Mouse (Mus musculus) lung, postnatal 25 days (tissue): ENCODE measurements at regions not wholly inside any gene's neighbourhood (a gene's known extent, or its start where the extent isn't known, plus 50 kb on each side); places are given as distances from the start of the nearest gene placed in this dataset.
"Not testable (repeated sequence)": the region's sequence is repeated elsewhere in the genome, so short reads cannot be mapped to it uniquely, and the experiment has no call there.

Experiments
- DNase-seq: peaks from one replicate; pipeline ENCODE4 v3.0.0; 2022; ENCODE audit warnings: low spot score

DNA sequence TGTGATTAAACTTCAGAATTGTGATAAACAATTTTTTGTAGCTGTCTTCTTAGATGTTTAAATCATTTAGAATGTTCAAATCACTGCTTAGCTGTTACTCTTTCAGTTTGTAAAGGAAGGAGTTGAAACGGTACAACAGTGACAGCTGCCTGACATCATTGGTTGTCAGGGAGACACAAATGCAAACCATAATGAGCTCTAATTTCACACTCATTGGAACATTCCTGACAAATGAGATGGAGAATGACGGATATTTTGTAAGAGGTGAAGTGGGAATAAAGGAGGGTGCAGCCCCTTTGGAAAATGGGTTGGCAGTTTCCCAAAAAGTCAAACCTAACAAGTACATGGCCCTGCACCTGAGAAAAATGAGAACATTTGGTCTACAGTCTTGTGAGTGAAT lies 62.5 kb downstream of the Rad51ap2 start:
- DNase-seq: no peak

DNA sequence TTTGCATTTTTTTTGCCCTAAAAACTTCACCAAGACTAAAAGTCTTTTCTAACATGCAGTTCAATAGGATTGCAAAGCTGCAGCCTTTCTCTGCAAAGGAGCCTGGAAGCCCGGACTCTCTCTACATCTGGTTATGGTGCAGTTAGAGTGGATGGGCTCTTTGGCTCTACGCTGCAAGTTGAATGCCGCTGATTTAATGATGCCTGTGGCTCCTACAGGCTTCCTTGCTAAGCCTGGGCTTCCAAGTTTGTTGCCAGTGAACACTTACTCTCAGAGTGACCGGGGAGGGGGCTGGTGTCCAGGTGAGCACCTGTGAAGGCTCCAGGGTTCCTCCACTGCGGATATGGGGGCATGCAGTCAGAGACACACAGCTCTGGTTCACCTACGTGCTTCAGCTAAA lies 107.0 kb downstream of the Rad51ap2 start:
- no peak for DNase-seq

DNA sequence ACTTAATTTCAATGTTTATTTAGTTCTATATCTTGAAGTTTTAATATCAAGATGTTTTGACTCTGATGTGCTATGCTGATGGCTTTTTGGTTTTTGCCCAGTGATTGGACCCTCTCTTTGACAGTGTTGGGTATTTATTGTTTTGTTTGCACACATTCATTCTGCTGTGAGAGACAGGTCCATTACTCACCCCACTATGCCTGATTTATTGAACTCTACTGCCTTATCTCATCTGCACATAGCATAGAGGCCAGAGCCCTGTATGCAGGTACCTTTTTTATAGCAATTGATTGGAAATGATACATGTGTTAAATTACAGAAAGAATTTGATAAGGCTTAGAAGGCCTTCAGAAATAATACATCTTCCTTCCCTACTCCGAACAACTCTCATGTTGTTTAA lies 114.3 kb downstream of the Rad51ap2 start:
- no peak for DNase-seq

DNA sequence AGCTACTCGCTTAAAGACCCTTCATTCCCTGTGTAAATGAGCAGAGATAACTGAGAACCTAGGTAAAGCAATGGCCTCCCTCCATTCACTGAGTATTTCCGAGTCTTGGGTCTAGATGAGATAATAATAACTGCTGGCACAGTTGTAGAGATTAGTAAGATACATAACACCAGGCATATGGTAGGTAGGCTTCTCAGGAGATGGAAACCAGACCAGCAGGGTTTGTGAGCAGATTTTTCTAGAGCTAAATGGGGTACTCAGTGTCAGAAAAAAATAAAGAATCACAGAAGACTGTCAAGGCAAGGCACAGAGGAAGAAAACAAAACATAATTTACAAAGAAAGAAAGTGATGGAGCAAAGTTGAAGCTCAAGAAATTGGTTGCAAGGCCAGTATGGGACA lies 148.1 kb downstream of the Rad51ap2 start:
- DNase-seq: no peak

DNA sequence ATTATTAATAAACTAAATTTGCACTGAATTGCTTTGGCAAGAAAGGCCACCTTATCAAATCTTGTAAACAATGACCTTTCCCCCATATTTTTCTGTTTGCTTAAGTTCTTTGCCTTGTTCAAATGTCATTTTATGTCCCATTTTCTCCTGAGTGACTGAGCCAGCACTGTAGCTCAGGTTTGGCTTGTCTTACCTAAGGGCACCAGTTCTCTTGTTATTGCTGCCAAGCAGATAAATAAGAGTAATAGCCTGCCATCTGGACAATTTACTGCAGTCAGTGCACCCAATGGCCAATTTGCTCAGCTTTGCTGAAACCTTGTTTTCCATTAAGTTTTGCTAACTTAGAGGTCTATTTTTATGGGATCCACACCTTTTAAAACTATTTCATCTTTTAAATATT lies 152.9 kb downstream of the Rad51ap2 start:
- no peak for DNase-seq

DNA sequence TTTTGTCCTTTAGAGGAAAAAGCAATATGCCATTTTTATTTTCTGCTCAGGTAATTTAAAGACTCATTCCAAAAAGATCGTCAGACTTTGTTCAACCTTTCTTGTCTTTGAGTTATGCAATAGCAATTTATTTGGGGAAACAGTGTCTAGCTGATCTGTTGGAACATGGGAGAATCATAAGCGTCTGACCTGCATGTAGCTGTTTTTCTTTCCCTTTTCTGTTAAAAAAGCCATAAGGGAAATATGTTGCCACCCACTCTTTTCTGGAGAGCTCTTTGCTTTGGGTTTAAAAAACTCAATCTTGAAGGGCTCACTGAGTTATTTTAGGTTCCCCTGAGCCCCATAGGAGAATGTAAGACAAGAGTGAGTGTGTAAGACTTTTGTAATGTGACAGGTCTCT lies 155.8 kb downstream of the Rad51ap2 start:
- DNase-seq: no peak

DNA sequence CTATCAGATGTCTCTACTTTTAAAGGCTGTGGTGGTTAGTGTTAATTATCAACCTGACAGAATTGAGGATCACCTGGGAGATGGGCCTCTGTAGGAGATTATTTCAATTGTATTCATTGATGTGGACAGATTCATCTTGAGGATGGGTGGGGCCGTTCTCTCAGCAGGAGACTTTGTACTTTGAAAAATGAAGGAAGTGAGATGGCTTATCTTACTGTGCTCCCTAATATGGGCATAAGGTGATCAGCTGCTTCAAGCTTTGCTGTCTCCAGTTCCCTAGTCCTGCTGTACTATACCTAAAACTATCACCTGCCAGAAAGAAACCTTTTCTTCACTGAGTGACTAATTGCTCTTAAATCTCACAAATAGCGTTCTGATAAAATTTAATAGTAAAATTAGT lies 159.4 kb downstream of the Rad51ap2 start:
- DNase-seq: no peak

DNA sequence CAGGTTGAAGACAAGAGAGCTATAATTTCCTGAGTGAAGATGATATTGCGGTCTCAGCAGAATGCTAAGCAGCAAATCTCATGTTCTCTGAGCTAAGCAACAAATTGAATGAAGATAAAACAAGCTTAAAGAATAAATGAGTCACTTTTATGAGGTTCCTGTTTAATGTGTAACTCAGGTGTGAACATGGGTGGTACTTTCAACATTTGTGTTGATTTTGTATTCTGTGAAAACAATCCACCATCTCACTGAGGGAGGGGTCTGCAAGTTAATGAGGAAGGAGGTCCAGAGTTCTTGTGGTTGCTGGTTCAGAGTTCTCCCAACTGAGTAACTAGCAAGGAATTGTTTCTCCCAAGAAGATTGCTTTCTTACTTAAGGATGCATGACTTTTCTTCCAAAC lies 167.7 kb downstream of the Rad51ap2 start:
- DNase-seq: no peak

DNA sequence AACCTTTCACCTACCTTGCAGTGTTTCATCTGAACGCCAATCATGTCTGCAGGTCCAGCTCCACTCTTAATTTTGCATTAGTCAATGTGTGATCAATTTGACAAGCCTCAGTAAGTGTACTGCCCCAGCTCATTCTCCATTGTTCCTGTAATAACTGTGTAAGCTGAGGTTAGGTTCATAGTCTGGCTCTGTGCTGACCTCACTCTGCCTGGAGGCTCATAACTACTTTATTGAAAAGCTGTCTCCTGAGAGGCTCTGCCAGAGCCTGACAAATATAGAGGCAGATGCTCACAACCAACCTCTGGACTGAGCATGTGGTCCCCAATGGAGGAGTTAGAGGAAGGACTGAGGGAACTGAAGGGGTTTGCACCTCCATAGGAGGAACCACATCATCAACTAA lies 174.3 kb downstream of the Rad51ap2 start:
- no peak for DNase-seq

DNA sequence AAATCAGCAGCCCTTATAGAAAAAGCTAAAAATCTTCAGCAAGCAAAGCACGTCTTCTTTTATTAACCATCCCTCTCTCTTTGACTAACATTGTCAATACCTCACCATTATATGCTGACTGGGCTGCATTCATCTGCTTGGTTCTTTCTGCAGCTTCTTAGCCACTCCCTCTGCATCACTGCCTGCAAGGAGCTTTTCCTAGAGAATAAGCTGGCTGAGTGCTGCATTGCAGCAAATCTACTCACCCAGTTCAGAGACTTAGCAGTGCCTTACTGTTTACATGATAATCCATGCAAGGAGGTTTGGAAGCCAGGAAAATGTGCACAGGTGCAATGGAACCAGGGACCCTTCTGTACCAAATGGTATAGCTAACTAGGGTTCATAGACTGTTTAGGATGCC lies 175.9 kb downstream of the Rad51ap2 start:
- DNase-seq: no peak

DNA sequence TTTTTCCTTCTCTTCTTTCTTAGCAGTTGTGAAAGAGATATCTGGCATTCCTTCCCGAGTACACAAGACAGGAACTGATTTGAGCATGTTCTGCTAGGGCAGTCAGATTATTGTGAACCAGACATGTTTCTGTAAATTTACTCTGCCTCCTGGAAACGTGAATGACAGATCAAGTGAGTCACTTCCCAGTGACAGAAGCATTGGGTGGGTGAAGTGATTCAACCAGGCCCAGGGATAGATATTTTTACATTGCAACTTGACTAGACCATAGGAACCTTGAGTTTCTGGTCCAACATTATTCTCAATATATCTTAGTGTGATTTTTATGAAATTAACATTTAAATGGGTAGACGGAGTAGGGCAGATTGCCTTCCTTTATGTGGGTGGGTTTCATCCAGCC lies 217.4 kb downstream of the Rad51ap2 start:
- no peak for DNase-seq

DNA sequence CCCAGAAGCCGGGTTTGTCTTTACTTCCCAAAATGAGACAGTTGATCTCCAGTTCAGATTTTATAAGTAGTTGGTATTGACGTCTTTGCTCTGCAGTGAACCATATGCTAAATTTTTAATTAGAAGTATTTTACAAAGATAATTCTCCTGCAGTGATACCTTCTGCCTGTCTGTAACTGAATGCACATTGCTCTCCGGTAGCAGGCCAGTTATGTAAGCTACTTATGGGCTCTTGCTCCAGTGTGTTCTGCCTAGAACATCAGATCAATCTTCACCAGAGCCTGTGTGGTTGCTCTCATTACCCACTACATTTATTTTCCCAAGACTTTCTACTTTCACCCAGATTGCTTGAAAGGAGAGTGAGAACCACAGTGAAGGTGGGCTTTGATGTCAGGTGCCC lies 238.9 kb downstream of the Rad51ap2 start:
- no peak for DNase-seq

DNA sequence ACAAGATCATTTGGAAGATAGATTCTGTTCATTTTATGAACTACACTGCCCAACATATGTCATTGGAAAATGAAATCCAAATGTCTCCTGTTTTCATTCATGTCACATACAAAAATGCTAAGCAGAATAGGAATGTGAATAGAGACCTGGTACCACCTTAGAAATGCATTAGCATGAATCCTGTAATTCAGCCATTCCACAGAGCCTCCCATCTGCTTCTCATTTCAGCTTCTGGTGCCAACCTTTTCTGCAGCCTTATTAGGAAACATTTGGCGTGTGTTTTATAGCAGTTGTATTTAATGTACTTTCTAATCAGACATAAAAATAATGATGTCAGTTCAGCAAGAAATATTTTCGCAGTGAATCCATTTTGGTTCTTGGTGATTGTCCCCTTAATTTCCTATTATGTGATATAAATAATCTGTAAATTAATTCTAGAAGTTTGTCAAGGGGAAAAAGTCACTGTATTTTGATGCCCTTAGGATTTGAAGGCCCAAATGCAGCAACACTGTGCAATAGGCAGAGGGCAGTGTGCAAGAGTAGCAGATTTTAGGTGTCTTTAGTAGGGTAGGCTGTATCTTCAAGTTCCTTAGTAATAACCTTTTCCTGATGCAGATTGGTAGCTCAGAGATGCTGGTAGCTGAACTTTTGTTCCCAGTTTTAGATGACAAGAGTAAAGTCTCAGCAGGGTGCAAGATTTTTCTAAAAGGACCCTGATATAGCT lies 253.2 kb downstream of the Rad51ap2 start:
- DNase-seq: no peak

DNA sequence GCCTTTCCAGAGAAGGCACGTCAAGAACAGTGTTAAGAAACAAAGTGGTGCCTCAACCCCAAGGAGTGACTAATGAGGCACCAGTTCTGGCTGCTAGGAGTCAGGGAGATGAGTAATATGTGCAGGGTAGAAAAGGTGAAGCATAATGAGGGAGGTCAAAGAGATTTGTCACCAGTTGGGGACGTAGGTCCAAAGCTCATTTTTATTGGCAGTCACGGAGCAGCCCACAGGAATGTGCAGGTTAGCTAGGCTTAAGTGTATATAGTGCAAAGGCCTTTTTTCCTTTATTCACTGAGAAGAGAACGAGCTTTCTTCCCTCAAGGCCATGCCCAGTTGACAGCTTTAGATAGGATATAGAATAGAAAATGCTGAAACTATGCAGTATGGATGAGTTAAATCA lies 261.8 kb downstream of the Rad51ap2 start:
- DNase-seq: no peak

DNA sequence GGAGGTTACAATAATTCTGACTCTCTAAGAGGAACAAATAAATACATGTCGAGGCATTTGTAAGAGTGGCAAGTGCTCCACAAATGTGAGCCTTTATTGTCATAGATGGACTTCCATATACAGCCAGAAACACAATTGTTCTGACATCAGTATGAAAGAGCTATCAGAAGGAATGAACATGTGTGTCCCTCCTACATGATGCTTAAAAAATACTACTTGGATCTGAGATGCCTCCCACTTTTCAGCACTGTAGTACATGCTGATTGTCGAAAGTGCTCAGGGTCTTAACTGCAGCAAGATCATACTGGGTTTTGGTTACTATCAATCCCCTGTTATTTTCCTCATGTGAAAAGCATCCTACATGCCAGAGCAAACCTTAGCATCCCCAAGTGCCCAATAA lies 295.6 kb downstream of the Rad51ap2 start:
- no peak for DNase-seq

DNA sequence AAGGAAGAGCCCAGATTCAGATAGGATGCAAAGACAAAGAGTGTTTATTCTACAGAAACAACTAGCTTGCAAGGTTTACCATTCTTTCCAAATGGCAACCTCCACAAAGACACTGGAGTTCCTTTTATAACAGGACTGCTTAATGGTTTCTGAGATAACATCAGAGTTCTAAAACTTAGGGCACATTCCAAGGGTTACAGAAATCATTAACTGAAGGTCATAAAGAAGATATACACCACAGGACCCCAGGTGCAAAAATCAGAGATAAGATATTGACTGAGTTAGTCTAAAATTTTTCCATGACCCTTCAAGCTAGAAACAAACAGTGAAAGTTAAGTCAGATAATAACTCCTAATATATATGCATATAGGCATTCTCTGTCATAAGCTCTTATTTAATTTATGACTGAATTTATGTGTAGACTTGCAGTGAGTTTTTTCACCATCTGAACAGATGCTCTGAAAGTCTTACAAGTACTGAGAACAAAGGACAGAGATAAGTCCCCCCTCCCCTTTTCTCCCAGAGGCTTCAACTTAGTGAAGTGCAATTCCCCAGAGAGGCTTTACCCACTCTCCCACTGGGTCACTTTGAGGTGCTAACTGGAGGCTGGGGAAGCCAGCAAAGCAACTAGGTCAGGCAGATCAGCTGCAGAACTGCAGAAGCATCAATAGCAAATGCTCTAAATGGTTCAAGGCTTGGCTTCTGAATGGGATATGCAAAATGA lies 298.5 kb downstream of the Rad51ap2 start:
- no peak for DNase-seq

DNA sequence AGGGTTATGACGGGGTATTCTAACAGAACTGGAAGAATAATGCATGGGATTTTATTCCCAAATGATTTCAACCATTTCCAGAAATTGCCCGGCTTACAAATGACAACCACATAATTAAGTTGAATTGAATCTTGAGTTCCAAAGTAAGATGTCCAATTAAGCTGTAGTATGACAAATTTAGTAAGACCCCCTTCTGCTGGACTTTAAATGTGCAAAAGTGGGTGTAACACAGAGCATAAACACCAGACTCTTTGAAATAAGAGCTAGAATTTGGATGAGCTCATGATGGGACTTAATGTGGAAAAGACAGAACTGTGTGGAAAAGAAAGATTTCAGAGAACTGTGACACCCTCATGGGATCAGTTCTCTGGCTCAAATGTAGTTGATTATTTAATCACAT lies 346.4 kb downstream of the Rad51ap2 start:
- no peak for DNase-seq

DNA sequence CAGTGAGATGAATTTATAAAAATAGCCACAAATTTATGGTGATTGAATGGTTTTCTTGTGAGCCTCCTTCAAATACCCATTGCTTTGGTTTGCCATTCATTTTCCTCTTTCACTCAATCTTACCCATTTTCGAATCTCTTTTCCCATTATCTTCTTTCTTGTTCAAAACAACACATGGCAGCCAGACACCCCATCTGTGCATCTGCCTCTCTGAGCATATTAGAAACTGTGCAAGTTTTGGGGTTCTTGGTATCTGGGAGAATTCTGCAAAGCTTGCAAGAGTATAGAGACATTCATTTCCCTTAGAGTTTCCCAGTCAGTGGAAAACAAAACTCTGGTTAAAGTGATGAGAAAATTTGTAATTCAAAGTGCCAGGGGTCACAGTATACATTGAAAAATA lies 347.3 kb downstream of the Rad51ap2 start:
- no peak for DNase-seq

DNA sequence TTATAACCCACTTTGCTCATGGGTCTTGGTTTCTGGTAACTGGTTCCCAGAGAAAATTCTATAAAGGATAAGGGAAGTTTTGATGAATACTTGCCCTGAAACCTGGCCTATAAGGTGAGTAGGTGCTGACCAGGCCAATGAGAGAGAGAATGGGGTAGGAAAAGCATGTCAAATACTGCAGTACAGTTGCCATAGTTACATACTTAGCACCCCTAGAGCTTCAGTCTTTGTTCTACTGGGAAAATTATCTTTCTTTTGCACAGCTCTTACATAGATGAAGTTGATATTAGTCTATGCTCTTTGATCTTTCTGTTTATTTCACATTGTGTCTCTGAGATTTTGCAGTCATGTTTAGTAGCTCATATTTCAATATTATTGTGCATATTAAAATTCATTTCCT lies 373.8 kb downstream of the Rad51ap2 start:
- no peak for DNase-seq

DNA sequence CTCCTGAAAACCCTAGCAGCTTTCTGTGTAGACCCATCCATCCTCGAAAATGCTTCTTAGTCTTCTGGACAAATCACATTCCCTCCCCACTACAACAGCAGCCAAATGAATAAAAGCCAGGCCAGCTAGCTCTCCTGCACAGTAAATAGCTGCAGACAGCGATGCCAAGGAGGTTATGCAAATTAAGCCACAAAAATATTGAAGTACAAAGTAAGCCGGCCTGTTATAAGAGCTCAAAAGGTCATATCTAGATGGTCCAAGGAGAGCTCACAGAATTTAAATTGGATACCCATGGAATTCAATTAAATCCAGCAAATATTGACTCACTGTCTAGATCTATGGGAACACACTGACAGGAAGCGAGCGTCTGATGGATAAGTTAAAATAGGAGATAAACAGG lies 375.4 kb downstream of the Rad51ap2 start:
- no peak for DNase-seq

DNA sequence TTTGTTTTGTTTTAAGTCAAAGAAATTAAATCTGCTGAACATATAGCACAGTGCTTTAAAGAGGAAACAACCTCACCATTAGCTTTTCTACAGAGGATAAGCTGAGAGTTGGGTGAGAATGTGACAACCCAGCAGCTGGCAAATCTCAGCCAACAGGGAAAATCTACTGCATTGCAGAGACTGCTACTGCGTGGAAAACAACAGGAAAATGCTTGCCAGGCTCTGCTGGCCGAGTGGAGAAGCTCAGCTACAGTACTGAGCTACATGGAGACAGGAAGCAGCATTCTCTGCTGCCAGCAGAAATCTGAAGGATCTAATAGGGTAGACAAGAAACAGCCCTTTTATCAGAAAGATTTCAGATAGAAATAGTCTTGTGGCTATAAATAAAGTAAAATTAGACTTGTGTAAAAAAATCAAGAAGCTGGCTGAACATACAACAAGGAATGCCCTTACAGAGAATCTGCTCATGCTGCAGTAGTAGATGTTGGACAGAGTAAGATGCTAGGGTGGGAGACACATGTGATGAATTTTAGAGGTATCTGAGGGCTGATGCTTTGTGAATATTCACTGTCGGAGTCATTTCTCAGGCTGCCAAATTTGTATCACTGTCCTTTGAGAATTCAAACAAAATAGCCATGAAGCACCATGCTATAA lies 382.1 kb downstream of the Rad51ap2 start:
- peak; percentile 33 for DNase-seq

DNA sequence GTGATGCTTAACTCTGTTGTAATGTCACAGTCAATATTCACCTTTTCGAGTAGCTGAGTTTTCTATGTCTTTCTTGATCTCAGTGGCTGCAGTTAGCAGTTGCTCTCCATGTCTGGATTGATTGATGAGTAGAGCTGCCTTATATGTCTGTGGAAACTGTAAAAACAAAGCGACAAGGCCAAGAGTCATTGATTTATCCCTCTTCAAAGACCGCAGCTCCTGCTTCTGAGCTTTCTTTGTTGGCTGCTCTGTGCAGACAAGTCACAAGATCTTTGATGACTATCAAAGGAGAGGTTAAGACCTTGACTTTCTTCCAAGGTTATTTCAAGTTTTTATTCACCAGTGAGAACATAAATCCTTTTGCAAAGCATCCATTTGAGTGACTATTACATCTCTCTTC lies 395.2 kb downstream of the Rad51ap2 start:
- no peak for DNase-seq

DNA sequence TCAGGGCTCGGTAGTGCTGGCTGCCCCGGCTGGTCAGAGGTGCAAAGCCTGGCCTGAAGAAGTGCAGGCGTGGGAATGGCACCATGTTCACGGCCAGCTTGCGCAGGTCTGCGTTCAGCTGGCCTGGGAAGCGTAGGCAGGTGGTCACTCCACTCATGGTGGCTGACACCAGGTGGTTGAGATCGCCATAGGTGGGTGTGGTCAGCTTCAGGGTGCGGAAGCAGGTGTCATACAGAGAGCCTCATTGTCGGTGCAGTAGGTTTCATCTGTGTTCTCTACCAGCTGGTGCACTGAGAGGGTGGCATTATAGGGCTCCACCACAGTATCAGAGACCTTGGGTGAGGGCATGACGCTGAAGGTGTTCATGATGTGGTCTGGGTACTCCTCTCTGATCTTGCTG lies 380.1 kb upstream of the Fam49a start:
- not testable (repeated sequence) for DNase-seq

DNA sequence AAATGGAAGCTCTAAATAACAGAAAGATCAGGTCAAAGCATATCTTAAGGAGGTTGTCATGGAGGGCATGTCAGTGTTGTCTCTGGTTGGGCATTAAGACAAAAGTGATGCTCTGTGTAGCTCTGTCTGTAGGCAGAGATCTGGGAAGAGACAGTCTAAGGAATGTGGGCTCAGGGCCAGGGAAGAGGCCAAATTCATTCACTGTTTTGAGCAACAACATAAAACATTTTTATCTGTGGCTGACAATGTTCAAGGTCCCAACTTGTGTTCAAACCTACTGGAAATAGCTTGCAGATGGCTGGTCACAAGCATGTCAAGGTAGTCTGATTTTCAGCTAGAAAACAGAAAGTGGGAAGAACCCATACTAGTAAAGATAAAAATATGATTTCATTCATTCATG lies 374.6 kb upstream of the Fam49a start:
- DNase-seq: no peak
